Mouse (Mus musculus): ENCODE data around the gene Ace2.

GRCm38 (mm10) chrX:164154594-164154993 is 15.5 kb downstream of the Ace2 start:
- no peak for TF ChIP-seq ZC3H11A (IDR thresholded peaks at IDR 0.05; ENCODE audit: borderline replicate concordance, low read depth, low read length)
- no peak for TF ChIP-seq HCFC1 (IDR thresholded peaks at IDR 0.05; ENCODE audit: borderline replicate concordance, insufficient read depth, low read length)
- TF ChIP-seq CHD2 (IDR thresholded peaks at IDR 0.05; ENCODE audit: low read depth, low read length), result no peak
- no peak for TF ChIP-seq ZNF384 (IDR thresholded peaks at IDR 0.05; ENCODE audit: low read depth, low read length)
